Mouse (Mus musculus) E14TG2a.4 (cell line): ENCODE data around the gene Cox10.

Source experiments
- CTCF ChIP-seq: conservative IDR thresholded peaks from 2 replicates; pipeline ENCODE4 v1.5.1; 2014; ENCODE audit warnings: low read length
- POU5F1 ChIP-seq: IDR thresholded peaks from 2 replicates; pipeline ENCODE4 v1.6.1; 2014; ENCODE audit warnings: low read length, borderline replicate concordance

GRCm38 (mm10) chr11:64079727-64080081 is 436 bp upstream of the Cox10 start:
- TF ChIP-seq POU5F1 (no peak), CTCF (no peak)
